Mouse (Mus musculus) spleen, postnatal 4 days (tissue): ENCODE results near the gene Spns3.

Experiments used
- DNase-seq, 2 experiments: peaks; one replicate each; pipeline ENCODE4 v3.0.0; 2022; ENCODE audit warnings: low spot score in 2 of 2

The Spns3 gene

DNA sequence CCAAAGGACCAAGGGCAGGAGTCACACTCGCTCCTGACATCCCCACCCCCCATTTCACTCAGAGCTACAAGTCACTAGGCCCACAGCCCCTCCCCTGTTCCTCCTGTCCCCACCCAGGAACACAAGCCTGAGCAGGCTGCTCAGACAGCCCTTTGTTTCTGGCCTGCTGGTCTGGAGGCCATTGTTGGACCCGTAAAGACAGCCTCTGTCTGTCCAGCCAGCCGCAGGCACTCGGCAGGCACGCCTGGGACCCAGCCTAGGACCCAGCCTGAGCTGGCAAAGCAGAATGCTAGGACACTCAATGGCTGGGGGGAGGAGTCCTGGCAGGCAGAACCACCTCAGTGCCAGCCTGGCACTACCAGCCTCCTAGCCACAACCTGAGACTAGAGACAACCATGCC is 94.6 kb downstream of the Spns3 start:
- no peak for DNase-seq

DNA sequence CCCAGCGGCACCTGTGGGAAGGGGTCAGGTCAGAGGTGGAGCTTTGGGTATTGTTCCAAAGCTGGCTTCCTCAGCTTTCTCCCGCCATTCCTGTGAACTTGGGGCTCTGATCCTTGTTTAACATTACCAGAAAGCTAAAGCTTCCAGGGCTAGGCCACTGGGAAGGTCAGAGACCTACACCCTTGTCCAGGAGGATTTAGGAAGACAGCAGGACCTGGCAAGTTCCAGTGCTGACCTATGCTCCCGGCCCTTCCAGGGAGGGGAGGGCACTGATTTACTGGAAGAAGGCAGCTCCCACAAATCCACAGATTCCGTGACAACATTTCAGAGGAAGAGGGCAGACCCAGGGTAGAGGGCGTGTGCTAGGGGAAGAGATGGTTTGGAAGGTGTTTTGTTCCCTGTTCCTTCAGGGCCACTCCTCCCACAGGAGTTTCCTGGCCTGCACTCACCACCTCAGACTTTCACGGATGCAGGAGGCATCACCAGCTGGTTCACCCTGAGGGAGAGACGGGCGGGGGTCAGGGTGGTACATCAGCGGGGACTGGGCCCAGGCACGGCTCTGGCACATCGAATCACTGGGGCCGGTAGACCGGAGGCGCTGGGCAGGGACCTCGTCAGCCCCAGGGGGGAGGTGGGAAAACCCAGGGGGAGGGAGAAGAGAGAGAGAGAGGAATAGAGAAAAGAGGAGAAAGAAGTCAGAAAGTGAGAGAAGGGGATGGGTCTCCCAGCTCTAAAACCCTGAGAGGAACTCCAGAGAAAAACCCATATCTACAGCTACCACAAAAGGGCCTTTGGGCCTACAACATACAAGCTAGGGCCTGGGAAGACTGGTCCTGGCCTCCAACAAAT is 97.0 kb downstream of the Spns3 start:
- DNase-seq, result no peak

DNA sequence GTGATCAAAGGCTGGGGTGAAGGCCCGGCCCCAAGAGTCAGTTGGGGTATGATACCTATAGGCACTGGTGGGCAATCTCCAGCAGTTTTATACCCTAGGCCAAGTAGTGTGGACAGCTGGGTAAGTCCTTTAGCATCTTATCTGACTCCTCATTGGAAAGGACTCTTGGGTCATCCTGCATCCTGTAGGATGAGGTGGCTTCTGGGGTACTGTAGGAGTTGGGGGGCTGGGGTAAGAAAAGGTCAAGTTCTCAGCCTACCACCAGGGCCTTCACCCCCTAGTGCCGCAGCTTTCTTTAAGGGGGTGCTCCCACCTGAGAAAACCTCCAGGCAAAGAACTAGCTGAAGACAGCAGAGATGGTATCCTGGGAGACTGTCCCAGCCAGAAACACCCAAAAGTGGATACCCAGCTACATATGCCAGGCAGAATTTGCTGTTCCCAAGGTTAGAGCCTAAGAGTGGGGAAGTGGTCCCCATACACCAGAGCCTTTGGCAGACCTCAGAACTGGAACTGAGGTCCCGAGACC is 98.1 kb downstream of the Spns3 start:
- DNase-seq, result no peak

DNA sequence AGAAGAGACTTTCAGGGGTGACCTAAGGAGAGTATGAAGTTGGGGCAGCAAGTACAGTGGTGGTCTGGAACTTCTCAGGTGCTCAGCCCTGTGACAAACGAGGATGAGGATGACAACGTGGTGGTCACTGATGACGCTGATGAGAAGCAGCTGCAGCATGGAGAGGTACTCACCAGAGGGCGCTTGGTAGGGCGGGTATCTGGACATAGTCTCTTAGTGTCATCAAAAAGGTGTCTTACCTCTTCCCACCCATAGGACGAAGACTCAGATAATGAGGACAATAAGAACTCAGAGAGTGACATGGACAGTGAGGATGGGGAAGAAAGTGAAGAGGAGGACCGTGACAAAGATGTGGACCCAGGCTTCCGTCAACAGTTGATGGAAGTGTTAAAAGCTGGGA is 102.8 kb downstream of the Spns3 start:
- DNase-seq, result no peak

DNA sequence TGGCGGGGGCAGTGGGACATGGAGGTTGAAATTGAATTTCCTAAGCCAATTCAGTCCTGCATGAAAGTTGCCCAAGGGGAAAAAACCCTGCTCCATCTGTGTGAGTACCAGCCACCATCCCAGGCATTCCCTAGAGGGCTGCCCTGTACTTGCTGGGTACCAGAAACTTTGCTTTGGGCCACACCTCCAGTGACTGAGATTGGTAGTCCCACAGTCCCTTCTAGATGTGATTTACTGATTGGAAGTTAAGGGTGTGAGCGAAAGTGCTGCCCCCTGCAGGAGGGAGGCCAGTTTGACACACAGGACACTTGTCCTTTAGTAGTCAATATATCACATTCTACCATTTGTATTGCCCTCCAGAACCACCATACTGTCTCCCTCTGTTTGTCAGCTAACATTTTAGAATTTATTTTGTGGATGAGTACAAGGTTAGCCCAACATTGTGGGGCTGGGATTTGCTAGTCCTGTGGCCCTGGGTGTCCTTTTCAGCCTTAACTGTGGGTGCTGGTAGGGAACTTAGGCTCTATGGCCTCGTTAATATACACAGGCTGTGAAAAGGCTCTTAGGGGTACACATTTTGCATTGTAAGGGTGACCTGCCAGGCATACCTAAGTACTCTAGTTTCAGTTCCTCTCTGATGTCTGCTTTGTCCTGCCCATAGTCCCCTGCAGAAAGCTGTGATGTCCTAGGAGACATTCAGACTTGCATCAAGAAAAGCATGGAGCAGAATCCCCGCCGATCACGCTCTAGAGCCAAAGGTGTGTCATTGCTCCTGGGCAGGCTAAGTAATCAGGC is 103.8 kb downstream of the Spns3 start:
- DNase-seq, result peak; percentile 66 to 84
